ENCODE assay signal across 7 mouse cellular contexts in the genomic region with DNA sequence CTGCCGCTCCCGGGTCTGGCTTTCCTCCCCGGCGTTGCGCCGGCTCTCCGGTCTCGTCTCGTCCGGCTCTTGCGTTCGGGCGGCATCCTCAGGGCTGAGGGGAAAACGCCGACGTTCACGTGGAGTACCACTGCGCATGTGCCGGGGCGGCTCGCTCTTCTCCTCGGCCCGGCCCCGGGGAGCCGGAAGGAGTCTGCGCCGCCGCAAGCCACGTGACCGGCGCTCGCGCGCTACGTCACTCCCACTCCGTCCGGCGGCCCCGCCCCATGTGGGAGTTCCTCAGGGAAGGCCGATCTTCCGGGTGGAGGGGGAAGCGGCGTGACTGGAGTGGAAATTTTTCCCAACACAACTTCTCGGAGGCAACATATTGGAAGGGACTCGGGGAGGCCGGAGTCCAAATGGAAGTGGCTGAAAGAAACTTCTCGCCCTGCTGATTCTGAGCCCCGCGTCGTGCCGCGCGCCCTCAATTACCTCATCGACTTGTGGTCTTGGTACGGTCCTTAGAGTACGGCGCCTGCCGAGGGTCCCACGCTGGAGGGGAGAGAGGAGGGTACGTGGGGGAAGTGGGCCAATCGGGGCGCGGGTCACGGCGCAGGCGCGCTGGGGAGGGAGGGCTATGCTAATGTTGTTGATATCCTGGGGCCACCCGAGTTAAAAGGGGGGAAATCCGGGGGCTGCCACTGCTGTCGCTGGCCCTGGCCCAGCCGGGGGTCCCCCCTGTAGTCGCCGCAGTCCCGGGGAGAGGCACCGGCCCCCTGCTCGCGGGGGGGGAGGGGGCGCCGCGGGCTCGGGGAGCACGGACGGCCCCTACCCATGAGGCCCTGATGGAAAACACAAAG. TPM values are rescaled to one million over a fixed set of nuclear protein-coding genes. Genes with fewer than 3 reads are reported as not detected.
DNase-seq lines count a peak whose midpoint lies in the region; ATAC-seq lines count a peak whose summit lies in the region.

Utp18 (minus strand) TSS at position 195 of the 839 bp plus-strand sequence.
Mbtd1 (plus strand) TSS at position 281 of the 839 bp plus-strand sequence.

- H3K4me2 ChIP-seq in intestine, embryonic 16.5 days (ENCODE audit: low read depth, low read length), result peak within 1 kb of the TSS; percentile 80
- H3K4me2 ChIP-seq in midbrain, embryonic 11.5 days, result peak within 1 kb of the TSS; percentile 81

- ATAC-seq in intestine, embryonic 16.5 days, result peak; percentile 96
- ATAC-seq in midbrain, embryonic 11.5 days (ENCODE audit: low FRiP score), result peak; percentile 97

- under 1% methylated on average over 81 of the region's 83 CpGs for WGBS in intestine, embryonic 16.5 days
- under 1% methylated on average over 77 of the region's 83 CpGs for WGBS in midbrain, embryonic 11.5 days

- peak; percentile 99 for DNase-seq in adrenal gland, adult 18-20 months (ENCODE audit: low spot score in 2 of 2)
- peak; percentile 99 for DNase-seq in embryo, embryonic 11 days
- peak; percentile 97 to 98 for DNase-seq in gastrocnemius, postnatal 36 days
- peak; percentile 99 to 100 for DNase-seq in left cerebral cortex, postnatal 36 days (ENCODE audit: low spot score in 2 of 2)
- peak; percentile 100 for DNase-seq in midbrain, embryonic 11.5 days (ENCODE audit: low spot score, missing footprints)
- DNase-seq in skeletal muscle tissue, adult 2 months (ENCODE audit: low read depth, low spot score), result peak; percentile 95

- peak within 1 kb of the TSS; percentile 84 for H3K4me3 ChIP-seq in intestine, embryonic 16.5 days (ENCODE audit: low read length)
- H3K4me3 ChIP-seq in midbrain, embryonic 11.5 days (ENCODE audit: low read depth, low read length), result peak within 1 kb of the TSS; percentile 94

- H3K9ac ChIP-seq in intestine, embryonic 16.5 days (ENCODE audit: low read depth, low read length), result peak within 1 kb of the TSS; percentile 90
- peak within 1 kb of the TSS; percentile 95 for H3K9ac ChIP-seq in midbrain, embryonic 11.5 days (ENCODE audit: low read length)

- H3K27ac ChIP-seq in intestine, embryonic 16.5 days (ENCODE audit: low read length), result peak within 1 kb of the TSS; percentile 96
- peak within 1 kb of the TSS; percentile 86 for H3K27ac ChIP-seq in midbrain, embryonic 11.5 days (ENCODE audit: low read depth, low read length)

- intact Hi-C loops in gastrocnemius, postnatal 36 days (cut with DNase I), result no loop called here
- intact Hi-C loops in left cerebral cortex, postnatal 36 days (cut with DNase I), result no loop called here

- H3K27me3 ChIP-seq in intestine, embryonic 16.5 days (replicated peaks; ENCODE audit: control insufficient read depth, insufficient read depth, low read length), result no peaks in the 10 kb centered on the region
- H3K27me3 ChIP-seq in midbrain, embryonic 11.5 days (ENCODE audit: control insufficient read depth, insufficient read depth, low read length), result no peaks in the 10 kb centered on the region

- no peaks in the 10 kb centered on the region for H3K36me3 ChIP-seq in intestine, embryonic 16.5 days (ENCODE audit: control insufficient read depth, insufficient read depth, low read length)
- H3K36me3 ChIP-seq in midbrain, embryonic 11.5 days (ENCODE audit: control insufficient read depth, insufficient read depth, low read length), result no peaks in the 10 kb centered on the region; the same call in 1 of the 2 replicates

- peaks cover 11% of the 10 kb centered on the region for H3K4me1 ChIP-seq in intestine, embryonic 16.5 days (ENCODE audit: control insufficient read depth, insufficient read depth, low read length)
- peaks cover 16% of the 10 kb centered on the region for H3K4me1 ChIP-seq in midbrain, embryonic 11.5 days (ENCODE audit: control insufficient read depth, insufficient read depth, low read length)

- H3K9me3 ChIP-seq in intestine, embryonic 16.5 days (ENCODE audit: control insufficient read depth, low read length), result no peaks in the 10 kb centered on the region
- H3K9me3 ChIP-seq in midbrain, embryonic 11.5 days (ENCODE audit: control insufficient read depth, low read length), result no peaks in the 10 kb centered on the region

RNA-seq across cellular contexts. Expression of gene Utp18, which starts in this region (rescaled TPM):
- 10 to 100 TPM; 19.2 to 23.4 TPM for total RNA-seq in adrenal gland, adult 18-20 months (2021)
- total RNA-seq in gastrocnemius, postnatal 36 days (2021), result 1 to 10 TPM; 7.6 to 7.8 TPM
- 18.6 and 19.0 TPM in 2 replicates for polyA plus RNA-seq in intestine, embryonic 16.5 days (2015; fragmentation: Nextera tagmentation; extraction: Ambion mirVana)
- 10 to 100 TPM; 23.5 to 24.1 TPM for total RNA-seq in left cerebral cortex, postnatal 36 days (2021)
- 45.1 and 52.0 TPM in 2 replicates for polyA plus RNA-seq in midbrain, embryonic 11.5 days (2014; fragmentation: Nextera tagmentation; extraction: Ambion mirVana)

RNA-seq across cellular contexts. Expression of gene Mbtd1, which starts in this region (rescaled TPM):
- 10 to 100 TPM; 17.7 to 21.6 TPM for total RNA-seq in adrenal gland, adult 18-20 months (2021)
- total RNA-seq in gastrocnemius, postnatal 36 days (2021), result 10 to 100 TPM in 1 of 2 experiments, 1 to 10 TPM in 1; 8.7 to 10.4 TPM
- polyA plus RNA-seq in intestine, embryonic 16.5 days (2015; fragmentation: Nextera tagmentation; extraction: Ambion mirVana), result 17.3 and 18.3 TPM in 2 replicates
- 10 to 100 TPM; 31.9 to 40.4 TPM for total RNA-seq in left cerebral cortex, postnatal 36 days (2021)
- 30.5 and 30.6 TPM in 2 replicates for polyA plus RNA-seq in midbrain, embryonic 11.5 days (2014; fragmentation: Nextera tagmentation; extraction: Ambion mirVana)

Comparison
In these comparisons a context has a peak if more than half of its experiments do, and no peak if none do; other contexts are left out.
1. Peak in every context shown above with its lines: DNase-seq, ATAC-seq, H3K4me3 ChIP-seq and H3K27ac ChIP-seq.